9 mouse cellular contexts compared by ENCODE assay signal in genomic region chr9:25212309-25213163, GRCm38 (mm10). TPM values are rescaled to one million over a fixed set of nuclear protein-coding genes. Genes with fewer than 3 reads are reported as not detected.
DNase-seq lines count a peak whose midpoint lies in the region; ATAC-seq and TF ChIP-seq lines count a peak whose summit lies in the region.
"Had no signal": no experiment of that assay in that cellular context is flagged by ENCODE, and none has a peak within 500 bp of the region (broad histone marks: within the 10 kb centered on the region; RNA-seq: fewer than 3 reads in every experiment).

No protein-coding gene starts in this region.

- no peak overlapping the region for H3K9ac ChIP-seq in embryonic facial prominence, embryonic 12.5 days
- no peak overlapping the region for H3K9ac ChIP-seq in midbrain, embryonic 12.5 days (replicated peaks)

- no peaks in the 10 kb centered on the region for H3K27me3 ChIP-seq in embryonic facial prominence, embryonic 12.5 days
- H3K27me3 ChIP-seq in hindbrain, embryonic 10.5 days (ENCODE audit: insufficient read depth, poor library complexity, severe bottlenecking) = no peaks in the 10 kb centered on the region
- H3K27me3 ChIP-seq in midbrain, embryonic 12.5 days = no peaks in the 10 kb centered on the region

- peak; percentile 72; the same call in 1 of the 2 replicates for ATAC-seq in embryonic facial prominence, embryonic 12.5 days (ENCODE audit: insufficient number of reproducible peaks, insufficient read depth, low FRiP score, low TSS enrichment)
- peak; percentile 82 for ATAC-seq in midbrain, embryonic 12.5 days (ENCODE audit: low FRiP score, low read depth)

- no peak for DNase-seq in gastrocnemius, adult 2 months
- no peak for DNase-seq in gastrocnemius, postnatal 10 days
- DNase-seq in hindbrain, embryonic 10.5 days (ENCODE audit: low spot score) = peak; percentile 20
- no peak for DNase-seq in MN1 (ENCODE audit: low spot score)
- DNase-seq in right cerebral cortex, postnatal 4 days = no peak
- no peak for DNase-seq in cerebellum, adult 9-10 months
- DNase-seq: adrenal gland, adult 2 months had no signal

- no peaks in the 10 kb centered on the region for H3K9me3 ChIP-seq in embryonic facial prominence, embryonic 12.5 days
- H3K9me3 ChIP-seq in hindbrain, embryonic 10.5 days = no peaks in the 10 kb centered on the region
- no peaks in the 10 kb centered on the region for H3K9me3 ChIP-seq in midbrain, embryonic 12.5 days

- peaks cover 18% of the 10 kb centered on the region; the same call in 1 of the 2 replicates for H3K4me1 ChIP-seq in embryonic facial prominence, embryonic 12.5 days
- peaks cover 19% of the 10 kb centered on the region for H3K4me1 ChIP-seq in hindbrain, embryonic 10.5 days (replicated peaks)
- peaks cover 14% of the 10 kb centered on the region for H3K4me1 ChIP-seq in midbrain, embryonic 12.5 days

- H3K4me3 ChIP-seq in gastrocnemius, adult 2 months = no peak overlapping the region
- no peak overlapping the region for H3K4me3 ChIP-seq in embryonic facial prominence, embryonic 12.5 days
- H3K4me3 ChIP-seq in hindbrain, embryonic 10.5 days = no peak overlapping the region
- no peak overlapping the region for H3K4me3 ChIP-seq in midbrain, embryonic 12.5 days

- intact Hi-C loops in gastrocnemius, adult 2 months (cut with DNase I) = no loop called here

- peak overlapping the region; percentile 46 for H3K27ac ChIP-seq in gastrocnemius, adult 2 months
- H3K27ac ChIP-seq in embryonic facial prominence, embryonic 12.5 days = peak overlapping the region; percentile 51
- peak overlapping the region; percentile 77 for H3K27ac ChIP-seq in hindbrain, embryonic 10.5 days
- peak overlapping the region; percentile 46 for H3K27ac ChIP-seq in midbrain, embryonic 12.5 days (replicated peaks)

- H3K36me3 ChIP-seq in embryonic facial prominence, embryonic 12.5 days = no peaks in the 10 kb centered on the region
- H3K36me3 ChIP-seq in hindbrain, embryonic 10.5 days = no peaks in the 10 kb centered on the region
- H3K36me3 ChIP-seq in midbrain, embryonic 12.5 days = no peaks in the 10 kb centered on the region

- WGBS in embryonic facial prominence, embryonic 12.5 days = 57% methylated on average over 9 of the region's 9 CpGs
- 65% methylated on average over 9 of the region's 9 CpGs for WGBS in hindbrain, embryonic 10.5 days
- 60% methylated on average over 9 of the region's 9 CpGs for WGBS in midbrain, embryonic 12.5 days

- TF ChIP-seq CTCF in gastrocnemius, adult 2 months (IDR thresholded peaks at IDR 0.05) = no peak

- H3K4me2 ChIP-seq in embryonic facial prominence, embryonic 12.5 days (replicated peaks) = no peak overlapping the region
- no peak overlapping the region for H3K4me2 ChIP-seq in midbrain, embryonic 12.5 days (replicated peaks)

RNA-seq across cellular contexts. Expression of gene Sept7, which starts 39.7 kb away (rescaled TPM):
- 10 to 100 TPM; 69.5 to 88.3 TPM for total RNA-seq in gastrocnemius, adult 2 months (2021)
- total RNA-seq in gastrocnemius, postnatal 10 days (2021) = 100 to 1,000 TPM; 102 to 108 TPM
- polyA plus RNA-seq in embryonic facial prominence, embryonic 12.5 days (2016; fragmentation: Nextera tagmentation; extraction: Ambion mirVana) = 287 and 310 TPM in 2 replicates
- polyA plus RNA-seq in hindbrain, embryonic 10.5 days (2016; fragmentation: Nextera tagmentation; extraction: Ambion mirVana) = 164 and 225 TPM in 2 replicates
- polyA plus RNA-seq in midbrain, embryonic 12.5 days (2016; fragmentation: Nextera tagmentation; extraction: Ambion mirVana) = 258 and 270 TPM in 2 replicates
